Mouse (Mus musculus) small intestine, adult 2 months (tissue): Measurements from ENCODE around the gene St8sia1.

Source experiments
- CTCF ChIP-seq: fragments of 200-500 bp; IDR thresholded peaks from 2 replicates; pipeline ENCODE4 v1.5.1; 2012; ENCODE audit warnings: low read depth, mild to moderate bottlenecking, control low read depth, inconsistent platforms, low read length, moderate library complexity, mixed read lengths; ENCODE audit not compliant: insufficient replicate concordance, insufficient read length; ENCODE audit errors: extremely low read depth
- POLR2A ChIP-seq: fragments of 200-500 bp; IDR thresholded peaks from 2 replicates; pipeline ENCODE4 v1.6.1; 2012; ENCODE audit warnings: low read depth, mild to moderate bottlenecking, control low read depth, inconsistent platforms, low read length, moderate library complexity

- TF ChIP-seq POLR2A: no peak
- TF ChIP-seq CTCF: no peak
Measured at GRCm38 (mm10) chr6:142849326-142849725, 114.9 kb downstream of the St8sia1 start.
